Mouse (Mus musculus): Measurements from ENCODE around the gene A730015C16Rik. TPM values are rescaled to one million over a fixed set of nuclear protein-coding genes. Genes with fewer than 3 reads are reported as not detected.

The A730015C16Rik gene
- total RNA-seq (2023) = not detected

DNA sequence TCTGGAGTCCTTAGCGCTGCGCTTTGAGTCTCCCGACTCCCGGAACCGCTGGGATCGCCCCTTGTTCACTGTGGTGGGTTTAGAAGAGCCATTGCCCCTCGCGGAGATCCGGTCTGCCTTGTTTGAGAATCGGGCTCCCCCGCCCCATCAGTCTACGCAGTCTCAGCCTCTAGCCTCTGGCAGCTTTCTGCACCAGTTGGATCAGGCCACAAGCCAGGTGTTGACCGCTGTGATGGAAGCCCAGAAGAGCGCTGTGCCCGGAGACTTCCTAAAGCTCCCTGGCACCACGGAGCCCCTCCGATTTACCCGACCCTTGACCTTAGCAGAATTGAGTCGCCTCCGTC lies at the start of gene A730015C16Rik:
Gene A730015C16Rik, minus strand, starts transcription at position 115 of the 344 bp plus-strand sequence.

GRCm38 (mm10) chr4:108878963-108879822 lies 30.8 kb upstream of the A730015C16Rik start, which contains the start of gene Rab3b:
Gene Rab3b (plus strand): TSS chr4:108879063.

DNA sequence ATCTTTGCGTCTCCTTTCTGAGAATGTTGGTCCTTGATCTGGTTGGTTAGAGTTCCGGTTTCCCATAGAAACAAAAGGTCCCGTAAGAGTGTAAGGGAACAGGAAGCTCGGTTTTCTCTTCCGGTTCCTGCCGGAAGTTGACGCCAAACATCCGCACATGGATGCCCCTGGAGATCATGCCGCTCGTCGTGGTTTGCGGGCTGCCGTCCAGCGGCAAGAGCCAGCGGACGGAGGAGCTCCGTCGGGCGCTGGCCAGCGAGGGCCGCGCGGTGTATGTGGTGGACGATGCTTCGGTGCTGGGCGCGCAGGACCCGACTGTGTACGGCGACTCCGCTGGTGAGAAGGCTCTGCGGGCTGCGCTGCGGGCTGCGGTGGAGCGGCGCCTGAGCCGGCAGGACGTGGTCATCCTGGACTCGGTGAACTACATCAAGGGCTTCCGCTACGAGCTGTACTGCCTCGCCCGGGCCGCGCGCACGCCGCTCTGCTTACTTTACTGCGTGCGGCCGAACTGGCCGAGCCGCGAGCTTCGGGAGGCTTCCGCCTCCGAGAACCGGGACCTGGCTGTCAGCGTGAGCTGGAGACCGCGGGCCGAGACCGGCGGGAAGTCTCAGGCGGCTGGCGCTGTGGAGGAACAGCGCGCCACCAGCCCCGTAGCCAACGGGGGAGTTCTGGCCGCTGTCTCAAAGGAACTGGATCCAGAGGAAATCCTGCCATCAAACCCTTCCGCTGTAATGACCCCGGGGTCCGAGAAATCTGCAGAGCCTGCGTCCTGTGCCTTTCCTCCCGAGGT lies 509 bp downstream of the A730015C16Rik start, which contains the start of gene Kti12:
Gene Kti12, plus strand, starts transcription at position 71 of the 790 bp plus-strand sequence.

GRCm38 (mm10) chr4:108834115-108834970 lies 14.1 kb downstream of the A730015C16Rik start, which contains the start of gene Txndc12:
Gene Txndc12 (plus strand): TSS chr4:108834601.

GRCm38 (mm10) chr4:108832916-108833827 lies 15.2 kb downstream of the A730015C16Rik start, which contains the start of gene Btf3l4:
Gene Btf3l4 (minus strand): TSS chr4:108833614.

Other genes starting within 250 kb of the A730015C16Rik start
- 111 TPM for gene Cc2d1b, start 228.7 kb downstream of the A730015C16Rik start, total RNA-seq (2023)
- gene 3110021N24Rik, start 129.0 kb downstream of the A730015C16Rik start, total RNA-seq (2023) = not detected
- gene Zfyve9, start 67.8 kb downstream of the A730015C16Rik start, total RNA-seq (2023) = 0.23 TPM
- gene Btf3l4, start 15.0 kb downstream of the A730015C16Rik start, total RNA-seq (2023) = 59.0 TPM
- 18.5 TPM for gene Txndc12, start 14.0 kb downstream of the A730015C16Rik start, total RNA-seq (2023)
- 35.2 TPM for gene Kti12, start 834 bp downstream of the A730015C16Rik start, total RNA-seq (2023)
- not detected for gene Rab3b, start 30.4 kb upstream of the A730015C16Rik start, total RNA-seq (2023)
- 193 TPM for gene Nrd1, start 152.0 kb upstream of the A730015C16Rik start, total RNA-seq (2023)